Mouse (Mus musculus): ENCODE results near the gene 9330182L06Rik. TPM values are rescaled to one million over a fixed set of nuclear protein-coding genes. Genes with fewer than 3 reads are reported as not detected.
A peak's percentile ranks its signal among the peaks of the same experiment; 100 is the strongest.

Gene 9330182L06Rik
- 17.9 and 20.1 TPM in 2 replicates for polyA plus RNA-seq (2015; fragmentation: Nextera tagmentation; extraction: Ambion mirVana)

GRCm38 (mm10) chr5:9265586-9266279, at the start of gene 9330182L06Rik:
Gene 9330182L06Rik, plus strand, starts transcription at chr5:9266118.
- peak; percentile 97 for ATAC-seq (ENCODE audit: low FRiP score)

GRCm38 (mm10) chr5:9227456-9228008, 38.4 kb upstream of the 9330182L06Rik start:
- H3K9ac ChIP-seq, result no peak overlapping the region
- WGBS, result 81% methylated on average over 4 of the region's 4 CpGs

More at GRCm38 (mm10) chr5:9265586-9266279, at the start of gene 9330182L06Rik:
- no peaks in the 10 kb centered on the region for H3K9me3 ChIP-seq
- H3K9ac ChIP-seq, result peak within 1 kb of the TSS; percentile 89
- H3K4me2 ChIP-seq, result peak within 1 kb of the TSS; percentile 73
- H3K27ac ChIP-seq, result peak within 1 kb of the TSS; percentile 96
- H3K36me3 ChIP-seq, result no peaks in the 10 kb centered on the region
- H3K4me3 ChIP-seq, result peak within 1 kb of the TSS; percentile 77
- no peaks in the 10 kb centered on the region for H3K27me3 ChIP-seq
- H3K4me1 ChIP-seq (replicated peaks), result peaks cover 27% of the 10 kb centered on the region
- under 1% methylated on average over 44 of the region's 47 CpGs for WGBS

GRCm38 (mm10) chr5:9264361-9264760, 1.6 kb upstream of the 9330182L06Rik start:
- 66% methylated on average over 4 of the region's 4 CpGs for WGBS
- ATAC-seq (ENCODE audit: low FRiP score), result no peak

More at GRCm38 (mm10) chr5:9227456-9228008, 38.4 kb upstream of the 9330182L06Rik start:
- no peaks in the 10 kb centered on the region for H3K27me3 ChIP-seq
- ATAC-seq (ENCODE audit: low FRiP score), result no peak
- H3K27ac ChIP-seq, result no peak overlapping the region
- no peak overlapping the region for H3K4me3 ChIP-seq
- no peaks in the 10 kb centered on the region for H3K4me1 ChIP-seq (replicated peaks)
- no peaks in the 10 kb centered on the region for H3K36me3 ChIP-seq
- no peak overlapping the region for H3K4me2 ChIP-seq
- no peaks in the 10 kb centered on the region for H3K9me3 ChIP-seq

GRCm38 (mm10) chr5:9266280-9266923, 484 bp downstream of the 9330182L06Rik start:
- H3K27ac ChIP-seq, result peak overlapping the region; percentile 96
- H3K4me2 ChIP-seq, result peak overlapping the region; percentile 73
- WGBS, result under 1% methylated on average over 30 of the region's 30 CpGs
- H3K9ac ChIP-seq, result peak overlapping the region; percentile 89
- 0 out of 2 replicates have a peak, but pooled peaks cover under 1% of the 10 kb centered on the region for H3K9me3 ChIP-seq
- peaks cover 27% of the 10 kb centered on the region for H3K4me1 ChIP-seq (replicated peaks)
- H3K36me3 ChIP-seq, result no peaks in the 10 kb centered on the region
- no peaks in the 10 kb centered on the region for H3K27me3 ChIP-seq
- H3K4me3 ChIP-seq, result peak overlapping the region; percentile 77
- no peak; the same call in 1 of the 2 replicates for ATAC-seq (ENCODE audit: low FRiP score)

More at GRCm38 (mm10) chr5:9264361-9264760, 1.6 kb upstream of the 9330182L06Rik start:
- no peak overlapping the region for H3K9ac ChIP-seq
- H3K36me3 ChIP-seq, result no peaks in the 10 kb centered on the region
- no peak overlapping the region for H3K4me3 ChIP-seq
- no peak overlapping the region for H3K4me2 ChIP-seq
- peaks cover 24% of the 10 kb centered on the region for H3K4me1 ChIP-seq (replicated peaks)
- no peaks in the 10 kb centered on the region for H3K9me3 ChIP-seq
- H3K27ac ChIP-seq, result no peak overlapping the region
- no peaks in the 10 kb centered on the region for H3K27me3 ChIP-seq

GRCm38 (mm10) chr5:9269666-9270065, 3.7 kb downstream of the 9330182L06Rik start:
- no peak overlapping the region for H3K4me3 ChIP-seq
- H3K9me3 ChIP-seq, result 0 out of 2 replicates have a peak, but pooled peaks cover 3% of the 10 kb centered on the region
- no peak for ATAC-seq (ENCODE audit: low FRiP score)
- no peak overlapping the region for H3K9ac ChIP-seq
- WGBS, result 86% methylated on average over 3 of the region's 3 CpGs
- no peaks in the 10 kb centered on the region for H3K27me3 ChIP-seq
- H3K36me3 ChIP-seq, result no peaks in the 10 kb centered on the region
- H3K4me2 ChIP-seq, result no peak overlapping the region
- peaks cover 27% of the 10 kb centered on the region for H3K4me1 ChIP-seq (replicated peaks)
- no peak overlapping the region for H3K27ac ChIP-seq

- no peak overlapping the region for H3K27ac ChIP-seq
- 0 out of 2 replicates have a peak, but pooled peaks cover 3% of the 10 kb centered on the region for H3K9me3 ChIP-seq
- no peaks in the 10 kb centered on the region for H3K27me3 ChIP-seq
- H3K36me3 ChIP-seq, result no peaks in the 10 kb centered on the region
- H3K4me3 ChIP-seq, result no peak overlapping the region
- H3K4me2 ChIP-seq, result no peak overlapping the region
- H3K4me1 ChIP-seq (replicated peaks), result peaks cover 13% of the 10 kb centered on the region
- ATAC-seq (ENCODE audit: low FRiP score), result no peak
- WGBS, result 93% methylated on average over 3 of the region's 3 CpGs
- H3K9ac ChIP-seq, result no peak overlapping the region
Observed at GRCm38 (mm10) chr5:9272976-9273375, 7.1 kb downstream of the 9330182L06Rik start.

- no peaks in the 10 kb centered on the region for H3K9me3 ChIP-seq
- 58% methylated on average over 2 of the region's 2 CpGs for WGBS
- no peaks in the 10 kb centered on the region for H3K36me3 ChIP-seq
- no peaks in the 10 kb centered on the region for H3K27me3 ChIP-seq
- no peak overlapping the region for H3K4me2 ChIP-seq
- no peak overlapping the region for H3K4me3 ChIP-seq
- no peak overlapping the region; the same call in 1 of the 2 replicates for H3K9ac ChIP-seq
- H3K27ac ChIP-seq, result no peak overlapping the region
- H3K4me1 ChIP-seq (replicated peaks), result peaks cover 8% of the 10 kb centered on the region
- peak; percentile 88 for ATAC-seq (ENCODE audit: low FRiP score)
Observed at GRCm38 (mm10) chr5:9295777-9296549, 30.0 kb downstream of the 9330182L06Rik start.

- Histone ChIP-seq H3K36me3 (no peaks in the 10 kb centered on the region), H3K27ac (no peak overlapping the region), H3K27me3 (no peaks in the 10 kb centered on the region), H3K4me2 (no peak overlapping the region), H3K9me3 (no peaks in the 10 kb centered on the region), H3K9ac (no peak overlapping the region; the same call in 1 of the 2 replicates), H3K4me3 (no peak overlapping the region), H3K4me1 (replicated peaks) (peaks cover 8% of the 10 kb centered on the region)
- peak; percentile 65 for ATAC-seq (ENCODE audit: low FRiP score)
Observed at GRCm38 (mm10) chr5:9296550-9296928, 30.6 kb downstream of the 9330182L06Rik start.

- Histone ChIP-seq H3K36me3 (no peaks in the 10 kb centered on the region), H3K4me3 (no peak overlapping the region), H3K9me3 (no peaks in the 10 kb centered on the region), H3K27me3 (no peaks in the 10 kb centered on the region), H3K9ac (no peak overlapping the region), H3K27ac (no peak overlapping the region), H3K4me2 (no peak overlapping the region), H3K4me1 (replicated peaks) (no peaks in the 10 kb centered on the region)
- ATAC-seq (ENCODE audit: low FRiP score), result peak; percentile 69; the same call in 1 of the 2 replicates
- WGBS, result 54% methylated on average over 1 of the region's 1 CpGs
Observed at GRCm38 (mm10) chr5:9326863-9327262, 60.9 kb downstream of the 9330182L06Rik start.

- Histone ChIP-seq H3K9me3 (no peaks in the 10 kb centered on the region), H3K9ac (no peak overlapping the region), H3K4me2 (no peak overlapping the region), H3K27ac (no peak overlapping the region), H3K4me3 (no peak overlapping the region), H3K36me3 (no peaks in the 10 kb centered on the region), H3K4me1 (replicated peaks) (no peaks in the 10 kb centered on the region), H3K27me3 (no peaks in the 10 kb centered on the region)
- 93% methylated on average over 1 of the region's 1 CpGs for WGBS
- ATAC-seq (ENCODE audit: low FRiP score), result no peak
Observed at GRCm38 (mm10) chr5:9327528-9327927, 61.6 kb downstream of the 9330182L06Rik start.

GRCm38 (mm10) chr5:9338756-9339510, 73.0 kb downstream of the 9330182L06Rik start:
- no peaks in the 10 kb centered on the region for H3K36me3 ChIP-seq
- peak; percentile 91 for ATAC-seq (ENCODE audit: low FRiP score)
- H3K4me3 ChIP-seq, result no peak overlapping the region
- H3K9ac ChIP-seq, result peak overlapping the region; percentile 43
- 35% methylated on average over 7 of the region's 7 CpGs for WGBS
- no peaks in the 10 kb centered on the region for H3K9me3 ChIP-seq
- no peaks in the 10 kb centered on the region for H3K27me3 ChIP-seq
- H3K4me2 ChIP-seq, result peak overlapping the region; percentile 29
- H3K27ac ChIP-seq, result peak overlapping the region; percentile 97
- H3K4me1 ChIP-seq (replicated peaks), result peaks cover 16% of the 10 kb centered on the region
